In genomic region chr5:135803135-135803534, GRCm38 (mm10) we compare ENCODE assay signal across 16 mouse cellular contexts. TPM values are rescaled to one million over a fixed set of nuclear protein-coding genes. Genes with fewer than 3 reads are reported as not detected.
DNase-seq lines count a peak whose midpoint lies in the region; ATAC-seq and TF ChIP-seq lines count a peak whose summit lies in the region.
"Had no signal": no experiment of that assay in that cellular context is flagged by ENCODE, and none has a peak within 500 bp of the region (broad histone marks: within the 10 kb centered on the region; RNA-seq: fewer than 3 reads in every experiment).

No protein-coding gene starts in this region.

- no peak overlapping the region for H3K27ac ChIP-seq in left cerebral cortex, adult 2 months
- H3K27ac ChIP-seq: hindbrain, embryonic 14.5 days; limb, embryonic 15.5 days; macrophage; stomach, embryonic 15.5 days had no signal

- intact Hi-C loops in left cerebral cortex, adult 2 months (cut with DNase I) = no loop called here
- intact Hi-C loops in left cerebral cortex, postnatal 10 days (cut with DNase I) = no loop called here

- no peak for ATAC-seq in CD4-positive, CD25-positive, alpha-beta regulatory T cell, adult 4 months

- H3K4me3 ChIP-seq in left cerebral cortex, adult 2 months = no peak overlapping the region
- H3K4me3 ChIP-seq: limb, embryonic 15.5 days; stomach, embryonic 15.5 days had no signal

- DNase-seq in CD4-positive, CD25-positive, alpha-beta regulatory T cell, adult 2 months (ENCODE audit: low read depth, low spot score) = peak; percentile 23
- no peak for DNase-seq in left cerebral cortex, adult 2 months (ENCODE audit: extremely low spot score in 1 of 2, low spot score in 2 of 2)
- DNase-seq in left cerebral cortex, postnatal 10 days (ENCODE audit: extremely low spot score in 1 of 2, low spot score in 2 of 2) = no peak
- DNase-seq in thymus, postnatal 4 days = peak; percentile 35
- DNase-seq in thymus, postnatal 36 days = no peak
- DNase-seq in urinary bladder, postnatal 14 days (ENCODE audit: low spot score) = no peak
- DNase-seq in right cerebral cortex, postnatal 10 days (ENCODE audit: low spot score in 2 of 2) = no peak
- DNase-seq: adrenal gland, postnatal 36 days; cerebellum, adult 11-12 months; right cerebral cortex, postnatal 4 days had no signal

- peak; percentile 28 for TF ChIP-seq CTCF in left cerebral cortex, adult 2 months (IDR thresholded peaks at IDR 0.05)

RNA-seq across cellular contexts. Expression of gene Srrm3, which starts 3.6 kb away (rescaled TPM):
- not detected for polyA plus RNA-seq in CD4-positive, CD25-positive, alpha-beta regulatory T cell, adult 4 months (2017; shearing (Covaris generic))
- total RNA-seq in left cerebral cortex, adult 2 months (2021) = 100 to 1,000 TPM in 1 of 2 experiments, 10 to 100 TPM in 1; 97.9 to 109 TPM
- 10 to 100 TPM; 73.7 to 79.8 TPM for total RNA-seq in left cerebral cortex, postnatal 10 days (2021)
- total RNA-seq: monocyte, adult 5-6 weeks had no signal
- polyA plus RNA-seq: macrophage had no signal

RNA-seq across cellular contexts. Expression of gene Mdh2, which starts 24.9 kb away (rescaled TPM):
- polyA plus RNA-seq in CD4-positive, CD25-positive, alpha-beta regulatory T cell, adult 4 months (2017; shearing (Covaris generic)) = 100 to 1,000 TPM; 657 to 753 TPM
- 100 to 1,000 TPM; 379 to 386 TPM for total RNA-seq in left cerebral cortex, adult 2 months (2021)
- 100 to 1,000 TPM; 476 to 478 TPM for total RNA-seq in left cerebral cortex, postnatal 10 days (2021)

RNA-seq across cellular contexts. Expression of gene Styxl1, which starts 24.9 kb away (rescaled TPM):
- 1 to 10 TPM in 1 of 2 experiments, under 1 TPM in 1; 0.61 to 1.1 TPM for polyA plus RNA-seq in CD4-positive, CD25-positive, alpha-beta regulatory T cell, adult 4 months (2017; shearing (Covaris generic))
- total RNA-seq in left cerebral cortex, adult 2 months (2021) = not detected
- not detected for total RNA-seq in left cerebral cortex, postnatal 10 days (2021)
- total RNA-seq: monocyte, adult 5-6 weeks had no signal
- polyA plus RNA-seq: macrophage had no signal

RNA-seq across cellular contexts. Expression of gene Tmem120a, which starts 58.9 kb away (rescaled TPM):
- polyA plus RNA-seq in CD4-positive, CD25-positive, alpha-beta regulatory T cell, adult 4 months (2017; shearing (Covaris generic)) = 10 to 100 TPM; 40.0 to 52.4 TPM
- total RNA-seq in left cerebral cortex, adult 2 months (2021) = 10 to 100 TPM; 18.3 to 18.4 TPM
- total RNA-seq in left cerebral cortex, postnatal 10 days (2021) = 10 to 100 TPM; 20.7 to 22.0 TPM

Comparison
In these comparisons a context has a peak if more than half of its experiments do, and no peak if none do; other contexts are left out.
1. DNase-seq: peak in CD4-positive, CD25-positive, alpha-beta regulatory T cell, adult 2 months (single experiment) and thymus, postnatal 4 days (single experiment); none in left cerebral cortex, adult 2 months (0 of 2), left cerebral cortex, postnatal 10 days (0 of 2), thymus, postnatal 36 days (0 of 2), urinary bladder, postnatal 14 days (single experiment) and right cerebral cortex, postnatal 10 days (0 of 2).